Mouse (Mus musculus) cortical plate, adult 2 months (tissue): Measurements from ENCODE around the gene Cbx4. TPM values are rescaled to one million over a fixed set of nuclear protein-coding genes. Genes with fewer than 3 reads are reported as not detected.

Experiments used
- H3K27ac ChIP-seq: fragments of 200-500 bp; 2 replicates; pipeline ENCODE4 v1.5.1; 2012; ENCODE audit warnings: low read length, control low read depth, inconsistent platforms; ENCODE audit not compliant: insufficient read depth
- H3K4me1 ChIP-seq: fragments of 200-500 bp; 2 replicates; pipeline ENCODE4 v1.6.1; 2011; ENCODE audit warnings: low read length; ENCODE audit not compliant: control insufficient read depth, insufficient read depth
- H3K4me3 ChIP-seq: fragments of 200-500 bp; 2 replicates; pipeline ENCODE4 v1.5.1; 2011; ENCODE audit warnings: mild to moderate bottlenecking, low read length, control low read depth; ENCODE audit not compliant: insufficient read depth
- CTCF ChIP-seq: fragments of 200-500 bp; IDR thresholded peaks from 2 replicates; pipeline ENCODE4 v1.5.1; 2011; ENCODE audit warnings: mild to moderate bottlenecking, control low read depth, low read length; ENCODE audit not compliant: insufficient read depth; ENCODE audit errors: extremely low read depth
- POLR2A ChIP-seq: fragments of 200-500 bp; IDR thresholded peaks from 2 replicates; pipeline ENCODE4 v1.6.1; 2011; ENCODE audit warnings: mild to moderate bottlenecking, low read length, control low read depth; ENCODE audit not compliant: insufficient read depth; ENCODE audit errors: extremely low read depth
- polyA plus RNA-seq: library from polyadenylated mRNA; depleted of rRNA; stranded (reverse); fragments of >200 nt; gene quantifications from 2 replicates; pipeline ENCODE4 v1.2.3, GENCODE M21; 2012

The Cbx4 gene
- polyA plus RNA-seq, 1 experiment = 47.5 TPM

GRCm38 (mm10) chr11:119078691-119079444, 7.2 kb downstream of the Cbx4 start:
- Histone ChIP-seq H3K4me1 (peaks cover 2% of the 10 kb centered on the region; the same call in 1 of the 2 replicates), H3K27ac (peak overlapping the region; percentile 35; the same call in 1 of the 2 replicates), H3K4me3 (no peak overlapping the region)
- TF ChIP-seq CTCF (no peak), POLR2A (no peak)

GRCm38 (mm10) chr11:119077755-119078154, 8.3 kb downstream of the Cbx4 start:
- peaks cover 2% of the 10 kb centered on the region; the same call in 1 of the 2 replicates for H3K4me1 ChIP-seq
- TF ChIP-seq POLR2A = no peak
- TF ChIP-seq CTCF = no peak
- H3K4me3 ChIP-seq = no peak overlapping the region
- H3K27ac ChIP-seq = no peak overlapping the region

- no peaks in the 10 kb centered on the region; the same call in 1 of the 2 replicates for H3K4me1 ChIP-seq
- TF ChIP-seq POLR2A = no peak
- TF ChIP-seq CTCF = no peak
- H3K27ac ChIP-seq = no peak overlapping the region
- no peak overlapping the region for H3K4me3 ChIP-seq
Observed at GRCm38 (mm10) chr11:119075805-119076204, 10.2 kb downstream of the Cbx4 start.

- Histone ChIP-seq H3K27ac (no peak overlapping the region), H3K4me1 (no peaks in the 10 kb centered on the region; the same call in 1 of the 2 replicates), H3K4me3 (no peak overlapping the region)
- TF ChIP-seq CTCF (no peak), POLR2A (no peak)
Observed at GRCm38 (mm10) chr11:119073876-119074433, 12.1 kb downstream of the Cbx4 start.

GRCm38 (mm10) chr11:119072986-119073385, 13.0 kb downstream of the Cbx4 start:
- no peak for TF ChIP-seq CTCF
- no peak for TF ChIP-seq POLR2A
- no peaks in the 10 kb centered on the region for H3K4me1 ChIP-seq

GRCm38 (mm10) chr11:119072239-119072638, 13.8 kb downstream of the Cbx4 start:
- H3K4me3 ChIP-seq = no peak overlapping the region
- TF ChIP-seq CTCF (no peak), POLR2A (no peak)
- no peaks in the 10 kb centered on the region for H3K4me1 ChIP-seq
- no peak overlapping the region for H3K27ac ChIP-seq

More at GRCm38 (mm10) chr11:119072986-119073385, 13.0 kb downstream of the Cbx4 start:
- Histone ChIP-seq H3K27ac (no peak overlapping the region), H3K4me3 (no peak overlapping the region)

- no peak overlapping the region for H3K4me3 ChIP-seq
- no peak for TF ChIP-seq CTCF
- TF ChIP-seq POLR2A = no peak
Observed at GRCm38 (mm10) chr11:119066841-119067240, 19.2 kb downstream of the Cbx4 start.

GRCm38 (mm10) chr11:119059256-119059655, 26.8 kb downstream of the Cbx4 start:
- H3K4me1 ChIP-seq = no peaks in the 10 kb centered on the region
- TF ChIP-seq POLR2A = no peak
- TF ChIP-seq CTCF = no peak
- H3K27ac ChIP-seq = no peak overlapping the region
- H3K4me3 ChIP-seq = no peak overlapping the region

More at GRCm38 (mm10) chr11:119066841-119067240, 19.2 kb downstream of the Cbx4 start:
- H3K27ac ChIP-seq = no peak overlapping the region
- H3K4me1 ChIP-seq = no peaks in the 10 kb centered on the region

GRCm38 (mm10) chr11:119058041-119058995, 27.7 kb downstream of the Cbx4 start:
- no peaks in the 10 kb centered on the region for H3K4me1 ChIP-seq
- TF ChIP-seq CTCF (peak; percentile 28; the same call in 1 of the 2 replicates), POLR2A (no peak)
- H3K27ac ChIP-seq = no peak overlapping the region
- H3K4me3 ChIP-seq = no peak overlapping the region
